Mouse (Mus musculus): ENCODE data around the gene Acadm. TPM values are rescaled to one million over a fixed set of nuclear protein-coding genes. Genes with fewer than 3 reads are reported as not detected.

The Acadm gene
- total RNA-seq, 2 experiments from 2014 or later, result 78.5 to 185 TPM

DNA sequence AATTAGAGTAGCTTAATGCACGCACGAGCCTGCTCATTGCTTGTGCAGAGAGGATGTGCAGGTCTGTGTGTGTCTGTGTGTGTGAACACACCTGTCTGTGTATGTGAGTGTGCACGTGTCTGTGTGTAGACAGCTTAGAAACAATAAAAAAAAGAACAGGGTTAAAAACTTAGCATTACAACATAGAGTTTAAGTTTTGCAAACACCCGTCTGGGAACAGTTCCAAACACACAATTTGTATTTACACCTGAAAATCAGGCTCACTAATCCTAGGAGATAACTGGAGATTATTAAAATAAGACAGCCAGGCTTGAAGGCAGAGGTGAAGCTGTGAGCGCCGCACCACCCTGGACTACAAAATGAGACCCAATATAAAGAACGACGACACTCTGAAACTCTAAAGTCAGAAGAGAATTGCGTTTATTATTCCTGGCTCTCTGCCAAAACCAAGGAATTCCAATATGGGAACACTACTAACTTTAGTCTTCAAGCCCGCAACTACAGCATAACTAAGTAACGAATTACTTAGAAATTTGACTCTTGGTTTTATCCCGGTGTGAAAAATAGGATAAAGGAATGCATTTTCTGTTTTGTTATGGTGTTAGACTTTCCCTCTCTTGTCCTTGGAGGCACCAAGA, 1.3 kb downstream of the Acadm start:
- no peak for ATAC-seq (replicated peaks; ENCODE audit: poor library complexity, severe bottlenecking)

DNA sequence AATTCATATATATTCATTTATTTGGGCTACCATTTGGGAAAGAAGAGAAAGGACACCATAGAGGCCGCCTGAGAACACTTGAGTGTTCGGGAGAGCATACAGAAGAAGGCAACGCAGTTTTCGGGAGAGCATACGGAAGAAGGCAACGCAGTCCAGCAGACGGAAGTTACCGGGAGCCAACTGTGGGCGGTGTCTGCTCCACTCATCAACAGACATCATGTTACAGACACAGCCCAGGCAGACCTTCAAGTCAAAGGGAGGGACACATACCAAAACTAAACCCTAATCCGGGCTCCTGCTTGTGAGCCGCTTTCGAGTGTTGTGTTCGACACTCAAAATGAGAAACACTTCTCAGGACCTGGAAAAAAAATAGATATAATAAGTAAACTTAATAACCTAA, 2.8 kb downstream of the Acadm start:
- no peak for ATAC-seq (replicated peaks; ENCODE audit: poor library complexity, severe bottlenecking)

DNA sequence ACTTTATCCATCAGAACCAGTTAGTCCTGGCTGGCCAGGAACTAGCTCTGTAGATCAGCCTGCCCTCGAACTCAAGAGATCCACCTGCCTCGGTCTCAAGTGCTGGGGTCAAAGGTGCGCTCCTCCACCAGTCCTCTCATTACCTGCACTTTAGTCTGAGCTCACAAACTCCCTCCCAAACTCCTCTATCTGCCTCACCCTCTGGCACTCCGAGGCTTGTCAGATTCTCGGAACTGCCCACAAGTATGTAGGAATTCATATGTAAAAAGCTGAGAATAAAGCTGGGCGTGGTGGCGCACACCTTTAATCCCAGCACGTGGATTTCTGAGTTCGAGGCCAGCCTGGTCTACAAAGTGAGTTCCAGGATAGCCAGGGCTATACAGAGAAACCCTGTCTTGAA, 3.9 kb downstream of the Acadm start:
- ATAC-seq (replicated peaks; ENCODE audit: poor library complexity, severe bottlenecking), result no peak

DNA sequence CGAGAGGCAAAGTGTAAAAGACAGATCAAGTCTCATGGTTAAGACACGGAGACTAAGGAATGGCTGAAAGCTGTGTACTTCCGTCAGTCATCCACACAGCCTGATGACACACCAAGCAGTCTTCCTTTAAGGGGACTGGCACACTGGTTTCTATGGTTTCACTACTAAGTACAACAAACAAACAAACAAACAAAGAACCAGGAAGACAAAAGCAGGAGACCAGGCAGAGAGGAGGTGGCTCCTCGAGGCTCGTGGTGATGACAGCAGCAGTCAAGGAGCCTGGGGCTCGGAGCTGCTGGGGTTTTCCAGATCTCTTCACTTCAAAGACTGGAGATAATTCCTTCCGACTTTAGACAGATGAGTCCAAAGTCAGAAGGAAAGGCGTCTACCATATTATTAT, 4.4 kb downstream of the Acadm start:
- no peak for ATAC-seq (replicated peaks; ENCODE audit: poor library complexity, severe bottlenecking)

DNA sequence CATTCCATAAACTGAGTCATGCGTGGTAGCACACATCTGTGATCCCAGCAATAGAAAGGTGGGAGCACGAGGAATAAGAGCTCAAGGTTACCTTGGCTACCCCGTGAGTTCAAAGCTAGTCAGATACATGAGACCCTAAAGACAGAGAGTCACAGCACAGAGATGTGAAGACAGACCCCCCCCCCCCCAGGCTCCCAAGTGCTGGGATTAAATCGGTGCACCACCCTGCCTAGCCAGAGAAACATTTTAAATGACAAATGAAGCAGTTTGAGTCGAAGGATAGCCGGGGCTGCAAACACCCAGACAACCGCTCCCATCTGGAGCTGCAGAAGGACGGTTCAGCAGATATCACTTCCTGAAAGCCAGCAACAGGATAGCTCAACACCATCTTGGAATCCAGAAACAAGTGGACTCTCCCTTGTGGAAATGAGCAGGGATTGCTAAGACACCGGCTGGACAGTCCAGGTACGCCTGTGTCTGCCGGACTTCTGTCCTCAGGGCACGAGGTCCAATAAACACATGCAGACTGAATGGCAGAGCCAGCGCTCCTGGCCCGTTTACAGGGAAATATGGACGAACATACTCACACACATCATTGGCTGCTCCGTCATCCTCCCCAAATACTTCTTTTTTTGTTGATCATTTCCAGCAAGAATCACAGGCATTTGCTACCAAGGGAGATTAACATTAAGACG, 7.2 kb downstream of the Acadm start:
- no peak for ATAC-seq (replicated peaks; ENCODE audit: poor library complexity, severe bottlenecking)

DNA sequence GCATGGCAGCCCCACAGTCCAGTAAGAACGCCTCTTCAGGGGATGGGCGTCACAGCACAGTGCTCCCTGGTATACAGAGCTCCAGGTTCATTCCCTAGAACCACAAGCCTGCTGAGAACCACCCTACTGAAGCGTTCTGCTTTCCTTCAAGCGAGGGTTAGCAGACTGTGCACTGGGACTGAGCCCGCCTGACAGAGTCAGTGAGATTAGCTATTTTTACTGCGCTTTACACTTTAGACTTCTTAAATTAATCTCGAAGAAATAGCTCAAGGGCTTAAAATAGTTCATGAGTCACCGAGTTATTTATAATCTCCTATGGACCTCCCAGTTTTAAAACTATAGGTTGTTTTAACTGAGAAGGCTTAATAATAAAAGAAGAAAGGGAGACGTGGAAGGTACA, 8.6 kb downstream of the Acadm start:
- no peak for ATAC-seq (replicated peaks; ENCODE audit: poor library complexity, severe bottlenecking)

DNA sequence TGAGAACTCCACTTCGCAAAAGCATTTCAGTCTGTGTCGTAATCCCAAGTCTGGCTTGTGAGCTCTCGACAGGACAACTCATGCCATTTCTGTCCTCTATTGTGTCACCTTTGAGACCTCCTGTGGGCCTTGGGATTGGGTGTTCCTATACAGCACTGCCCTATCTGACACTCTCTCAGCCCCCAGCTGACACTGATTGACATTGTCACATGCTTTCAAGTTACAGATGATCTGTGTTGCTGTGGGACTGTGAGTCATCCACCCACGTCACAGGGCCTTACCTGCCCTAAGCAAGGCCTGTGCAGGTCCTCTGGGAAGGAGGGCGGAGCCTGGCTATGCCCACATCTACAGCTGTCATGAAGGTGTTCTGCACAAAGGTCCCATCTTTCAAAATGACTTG, 12.0 kb downstream of the Acadm start:
- no peak for ATAC-seq (replicated peaks; ENCODE audit: poor library complexity, severe bottlenecking)

DNA sequence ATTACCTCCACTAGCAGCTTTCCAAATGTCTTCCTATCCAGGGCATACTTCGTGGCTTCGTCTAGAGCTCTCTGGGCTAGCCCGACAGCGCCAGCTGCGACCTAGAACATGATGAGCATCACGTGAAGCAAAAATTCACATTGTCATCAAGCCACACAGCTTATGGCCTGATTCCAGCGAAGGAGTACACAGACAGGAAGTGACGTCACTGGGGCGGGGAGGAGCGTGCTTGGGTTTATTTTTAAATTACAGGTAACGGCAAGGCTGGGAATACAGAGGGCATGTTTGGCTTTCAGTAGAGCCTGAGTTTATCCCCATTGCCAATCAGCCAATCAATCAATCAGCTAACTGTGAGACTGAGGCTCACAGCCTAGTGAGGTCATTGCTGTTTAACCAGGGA, 14.9 kb downstream of the Acadm start:
- peak; percentile 33; the same call in 1 of the 2 replicates for ATAC-seq (replicated peaks; ENCODE audit: poor library complexity, severe bottlenecking)

DNA sequence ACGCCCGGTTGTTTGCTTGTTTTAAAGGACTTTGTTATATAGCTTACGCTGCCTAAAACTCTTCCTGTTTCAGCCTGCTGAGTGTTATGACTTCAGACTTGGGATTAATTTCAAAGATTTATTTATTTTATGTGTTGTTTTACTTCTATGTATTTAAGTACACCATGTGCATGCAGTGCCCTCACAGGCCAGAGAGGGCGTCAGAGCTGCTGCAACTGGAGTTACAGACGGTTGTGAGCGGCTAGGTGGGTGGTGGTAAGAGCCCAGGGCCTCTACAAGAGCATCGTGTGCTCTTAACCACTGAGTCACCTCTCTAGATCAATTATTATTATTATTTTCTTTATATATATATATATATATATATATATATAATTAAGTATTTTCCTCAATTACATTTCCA, 18.1 kb downstream of the Acadm start:
- no peak; the same call in 1 of the 2 replicates for ATAC-seq (replicated peaks; ENCODE audit: poor library complexity, severe bottlenecking)

DNA sequence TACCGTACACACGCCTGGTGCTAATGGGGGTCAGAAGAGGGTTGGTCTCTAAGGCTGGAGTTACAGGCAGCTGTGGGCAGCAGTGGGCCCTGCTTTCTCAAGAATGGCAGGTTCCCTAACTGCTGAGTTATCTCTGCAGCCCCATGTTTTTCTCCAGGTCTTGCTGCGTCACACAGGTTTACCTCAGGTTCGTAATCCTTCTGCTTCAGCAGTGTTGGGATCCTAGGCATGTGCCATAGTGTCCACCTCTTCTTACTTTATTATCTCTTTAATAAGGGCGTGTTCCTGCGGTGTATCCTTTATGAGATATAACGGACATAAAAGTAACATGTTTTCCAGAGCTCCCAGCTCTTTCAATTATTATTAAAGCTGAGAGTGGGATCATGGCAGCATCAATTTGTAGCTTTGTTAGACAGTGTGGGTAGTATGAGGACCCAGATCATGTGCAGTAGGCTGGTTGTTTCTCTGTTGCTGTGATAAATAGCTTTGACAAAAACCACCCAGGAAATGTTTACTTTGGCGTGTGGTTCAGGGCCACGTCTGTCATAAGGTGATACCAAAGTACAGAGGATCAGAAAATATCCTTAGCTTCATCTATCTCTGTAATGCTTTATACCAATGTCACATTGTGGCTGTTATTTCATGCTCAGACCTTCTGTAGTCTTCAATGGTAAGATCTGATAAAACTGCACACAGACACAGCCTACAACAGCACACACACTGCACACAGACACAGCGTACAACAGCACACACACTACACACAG, 23.1 kb downstream of the Acadm start:
- no peak for ATAC-seq (replicated peaks; ENCODE audit: poor library complexity, severe bottlenecking)

DNA sequence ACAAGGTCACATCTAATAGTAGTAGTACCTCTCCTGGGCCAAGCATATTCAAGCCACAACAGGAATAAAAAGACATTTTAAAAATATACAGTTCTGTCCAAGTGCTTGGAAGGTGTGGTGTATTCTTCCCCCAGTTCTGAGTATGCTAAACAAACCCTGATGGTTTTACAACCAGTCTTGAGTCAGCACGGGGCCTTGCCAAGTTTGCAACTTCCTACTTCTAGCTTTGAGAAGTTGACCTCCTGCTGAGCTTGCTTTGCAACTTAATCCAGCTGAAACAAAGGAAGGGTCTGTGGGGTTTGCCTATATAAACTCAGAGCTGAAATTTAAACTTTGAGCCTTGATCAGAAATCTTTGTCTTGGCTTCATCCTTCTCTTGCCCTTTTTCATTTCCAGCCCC, 27.2 kb downstream of the Acadm start:
- ATAC-seq (replicated peaks; ENCODE audit: poor library complexity, severe bottlenecking), result no peak

DNA sequence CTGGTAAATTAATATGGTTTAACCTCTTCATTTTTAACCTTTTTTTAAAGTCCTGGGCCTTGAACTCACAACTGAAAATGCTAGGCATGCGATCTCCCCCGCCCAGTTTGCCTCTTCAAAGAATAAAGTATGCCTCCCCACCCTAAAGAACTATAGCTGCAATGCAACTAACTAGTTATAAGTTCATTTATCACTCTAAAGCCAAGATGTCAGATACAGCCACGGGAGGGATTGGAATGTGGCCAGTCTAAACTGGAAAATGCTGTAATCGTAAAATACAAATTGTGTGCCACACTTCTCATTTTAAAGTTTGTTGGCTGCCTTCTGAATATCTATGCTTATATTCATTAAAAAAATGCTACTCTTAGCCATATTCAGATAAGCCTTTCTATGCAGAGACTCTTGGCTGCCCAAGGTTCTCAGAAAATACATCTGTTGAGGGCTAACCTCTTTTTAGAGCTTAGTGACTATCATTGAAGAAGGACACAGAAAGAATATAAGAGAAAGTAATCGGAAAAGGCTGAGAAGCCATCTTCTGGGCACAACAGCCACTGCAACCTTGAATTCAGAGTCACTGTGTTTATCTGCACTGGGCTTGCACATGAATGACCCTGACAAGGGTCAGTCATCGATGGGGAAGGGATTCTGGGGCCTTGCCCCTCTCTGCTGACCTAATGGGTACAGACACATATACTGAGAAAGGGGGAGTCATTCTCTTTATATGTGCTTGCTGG, 30.8 kb downstream of the Acadm start:
- no peak for ATAC-seq (replicated peaks; ENCODE audit: poor library complexity, severe bottlenecking)

DNA sequence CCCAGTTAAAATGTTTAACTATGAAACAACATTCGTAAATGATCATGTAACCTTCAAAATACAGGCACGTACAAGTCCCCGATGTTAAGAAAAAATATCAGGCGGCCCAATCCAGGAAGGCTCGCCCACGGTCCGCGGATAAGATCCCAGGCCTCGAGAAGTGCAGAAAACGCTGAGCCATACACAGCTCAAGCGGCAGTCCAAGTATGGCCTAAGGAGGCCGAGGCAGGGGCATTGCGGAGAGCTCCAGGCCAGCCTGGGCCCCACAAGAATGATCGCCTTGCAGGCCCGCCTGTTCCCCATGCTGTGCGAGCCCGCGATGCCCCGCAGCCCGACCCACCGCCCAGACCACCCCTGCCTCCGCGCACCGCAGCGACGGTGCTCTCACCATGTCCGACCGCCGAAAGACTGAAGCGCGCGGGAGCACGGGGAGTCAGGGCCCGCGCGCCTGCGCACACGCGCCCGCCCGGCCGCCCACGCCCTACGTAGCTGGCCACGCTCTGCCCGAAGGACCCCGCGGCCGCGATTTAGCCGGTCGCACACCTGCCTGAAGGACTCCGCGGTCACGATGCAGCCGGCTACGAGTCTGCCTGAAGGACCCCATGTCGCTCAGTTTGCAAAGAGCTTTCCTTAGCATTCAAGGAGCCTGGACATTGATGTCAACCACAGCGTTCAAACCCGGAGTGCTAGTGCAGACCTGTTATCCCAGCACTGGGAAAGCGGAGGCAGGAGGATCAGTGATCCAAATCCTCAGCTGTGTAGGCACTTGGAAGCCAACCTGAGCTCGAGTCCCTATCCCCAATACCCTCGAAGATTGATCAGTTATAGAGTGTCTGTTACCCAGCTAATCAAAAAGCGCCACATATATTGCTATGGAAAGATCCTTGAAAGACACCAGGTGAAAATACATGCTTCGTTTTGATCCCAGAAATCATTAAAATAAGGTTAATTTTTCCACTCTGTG, 31.6 kb downstream of the Acadm start, which contains the start of gene Rabggtb:
Gene Rabggtb (minus strand): TSS at position 464 of the 964 bp plus-strand sequence.
- peak; percentile 91 for ATAC-seq (replicated peaks; ENCODE audit: poor library complexity, severe bottlenecking)

DNA sequence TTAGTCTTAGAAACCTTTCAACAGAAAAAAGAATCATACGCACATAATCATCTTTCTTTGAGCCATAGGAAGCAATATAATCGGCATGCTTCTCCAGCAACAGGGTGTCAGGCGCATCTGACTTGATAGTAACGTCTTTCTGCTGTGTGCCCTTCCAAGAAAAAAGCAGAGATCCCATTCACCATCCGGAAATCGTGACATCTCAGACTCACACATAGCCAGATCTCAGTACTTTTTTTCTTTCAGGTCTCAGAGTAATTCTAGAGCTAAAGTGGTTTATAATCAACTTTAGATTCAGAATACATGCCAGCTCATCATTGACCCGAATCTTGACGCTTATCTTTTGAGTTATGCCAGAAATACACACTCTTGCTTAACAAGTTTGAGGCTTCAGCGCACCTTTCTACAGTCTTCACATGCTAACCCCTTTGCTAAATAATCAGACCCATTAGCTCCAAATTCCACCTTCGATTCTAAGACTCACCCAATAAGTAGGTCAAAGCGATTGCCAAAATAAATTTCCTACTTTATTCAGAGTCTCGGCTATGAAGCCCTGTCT, 32.5 kb downstream of the Acadm start:
- ATAC-seq (replicated peaks; ENCODE audit: poor library complexity, severe bottlenecking), result no peak

DNA sequence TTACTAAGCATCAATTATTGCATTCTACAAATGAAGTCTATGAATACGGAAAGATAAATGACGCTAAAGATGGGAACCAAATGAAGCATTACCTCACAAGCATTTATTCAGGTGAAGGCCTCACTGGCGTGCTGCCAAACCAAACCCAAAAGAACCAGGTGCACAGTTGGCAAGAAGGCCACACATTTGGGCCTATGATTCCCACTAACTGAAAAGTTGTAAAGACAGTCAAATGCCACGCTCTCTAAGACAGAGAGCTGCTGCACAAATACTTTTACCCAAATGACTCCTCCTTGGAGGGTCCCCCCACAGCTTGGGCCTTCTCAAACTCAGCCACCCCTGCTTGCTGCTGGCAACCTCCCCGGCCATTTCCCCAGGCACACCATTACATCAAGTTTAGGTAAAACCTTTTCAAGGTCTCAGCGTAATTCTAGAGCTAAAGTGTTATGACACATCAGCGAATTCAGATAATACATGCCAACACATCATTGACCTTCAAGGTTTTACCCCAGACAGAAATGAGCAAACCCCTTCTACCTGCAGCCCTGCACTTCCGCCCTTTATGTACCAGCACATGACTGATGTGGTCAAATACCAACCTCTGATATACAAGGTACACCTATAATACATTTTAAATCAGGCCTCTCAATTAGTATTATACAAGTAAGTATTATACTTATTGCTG, 33.1 kb downstream of the Acadm start:
- no peak for ATAC-seq (replicated peaks; ENCODE audit: poor library complexity, severe bottlenecking)

DNA sequence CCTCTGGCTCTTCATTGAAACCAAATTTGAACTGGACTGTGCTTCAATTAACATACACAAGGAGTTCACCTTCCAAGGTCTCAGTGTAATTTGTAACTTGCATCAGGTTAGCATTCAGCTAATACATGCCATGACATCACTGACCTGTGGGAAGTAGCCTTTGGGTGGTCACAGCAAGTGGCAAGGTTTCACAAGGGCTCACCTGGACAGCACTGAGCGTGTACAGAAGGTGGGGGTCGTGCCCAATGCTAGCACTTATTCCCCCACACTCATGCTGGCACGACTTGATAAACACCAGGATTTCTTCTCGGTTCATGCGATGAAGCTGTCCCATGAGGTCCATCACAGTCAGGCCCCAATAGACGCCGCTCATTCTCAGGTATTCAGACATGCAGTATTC, 33.9 kb downstream of the Acadm start:
- no peak for ATAC-seq (replicated peaks; ENCODE audit: poor library complexity, severe bottlenecking)

DNA sequence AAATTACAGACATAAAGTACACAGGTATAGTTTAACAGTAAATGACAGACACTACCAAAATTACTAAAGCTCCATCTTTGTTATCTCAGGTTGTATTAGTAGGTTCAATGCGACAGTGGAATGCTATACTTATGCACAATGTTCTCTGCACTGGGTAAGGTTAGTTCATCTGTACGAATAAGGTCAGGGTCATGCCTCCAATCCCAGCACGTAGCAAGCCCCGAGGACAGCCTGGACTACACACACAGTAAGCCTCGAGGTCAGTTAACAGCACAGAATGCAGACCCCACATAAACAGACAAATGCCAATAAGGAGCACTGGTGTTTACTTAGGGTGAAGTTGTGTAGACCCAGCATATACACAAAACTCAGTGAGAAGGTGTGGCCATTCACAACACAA, 35.5 kb downstream of the Acadm start:
- ATAC-seq (replicated peaks; ENCODE audit: poor library complexity, severe bottlenecking), result no peak

DNA sequence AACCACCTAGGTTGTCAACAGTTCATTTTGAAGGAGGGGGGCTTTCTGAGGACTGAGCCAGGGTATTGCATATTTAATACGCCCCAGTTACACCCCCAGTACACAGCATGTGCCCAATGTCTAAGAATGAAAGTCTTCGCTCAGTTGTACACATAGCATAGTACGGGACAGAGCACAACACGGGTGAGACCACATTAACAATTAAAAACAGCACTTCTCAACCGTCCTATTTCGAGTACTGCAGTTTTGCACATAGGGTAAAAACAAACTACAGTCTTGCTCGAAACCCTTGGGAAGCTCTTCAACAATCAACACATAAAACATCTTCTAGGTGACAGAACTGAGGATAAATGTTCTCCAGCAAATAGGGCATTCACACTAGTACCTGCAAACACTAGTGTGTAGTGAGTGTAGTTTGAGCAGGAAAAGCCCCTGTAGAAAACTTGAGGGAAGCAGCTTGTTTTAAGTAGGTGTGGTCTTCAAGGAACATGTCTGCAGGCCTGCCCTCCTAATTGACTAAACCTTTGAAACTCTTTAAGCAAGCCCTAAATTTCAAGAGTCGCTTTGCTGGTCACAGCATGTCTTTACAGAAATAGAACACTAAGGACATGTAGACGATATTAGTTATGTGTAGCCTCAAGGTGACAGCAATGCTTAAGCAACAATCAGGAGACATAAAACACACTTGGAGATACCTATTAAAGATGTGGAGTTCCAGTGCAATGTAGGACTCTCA, 38.1 kb downstream of the Acadm start, which contains the start of gene Msh4:
Gene Msh4 (minus strand): TSS at position 3 of the 736 bp plus-strand sequence.
- no peak for ATAC-seq (replicated peaks; ENCODE audit: poor library complexity, severe bottlenecking)
